Mouse (Mus musculus) brain, embryonic 14.5 days (tissue): Measurements from ENCODE around the gene Pnmal2.

Experiments
- CTCF ChIP-seq: fragments of 200-500 bp; IDR thresholded peaks from 2 replicates; pipeline ENCODE4 v1.5.1; 2012; ENCODE audit warnings: inconsistent platforms, mild to moderate bottlenecking, moderate library complexity, borderline replicate concordance; ENCODE audit not compliant: insufficient read depth, insufficient read length; ENCODE audit errors: extremely low read depth
- POLR2A ChIP-seq: fragments of 200-500 bp; IDR thresholded peaks from 2 replicates; pipeline ENCODE4 v1.6.1; 2012; ENCODE audit warnings: mild to moderate bottlenecking, inconsistent platforms, borderline replicate concordance; ENCODE audit not compliant: poor library complexity, insufficient read depth, insufficient read length, severe bottlenecking; ENCODE audit errors: extremely low read depth

GRCm38 (mm10) chr7:16905491-16906021 lies 38.9 kb upstream of the Pnmal2 start:
- no peak for TF ChIP-seq CTCF
- TF ChIP-seq POLR2A: no peak
